Mouse (Mus musculus): Measurements from ENCODE around the gene Psen2. TPM values are rescaled to one million over a fixed set of nuclear protein-coding genes. Genes with fewer than 3 reads are reported as not detected.

The Psen2 gene
- polyA plus RNA-seq, 1 experiment from 2014 or later = 12.3 TPM

DNA sequence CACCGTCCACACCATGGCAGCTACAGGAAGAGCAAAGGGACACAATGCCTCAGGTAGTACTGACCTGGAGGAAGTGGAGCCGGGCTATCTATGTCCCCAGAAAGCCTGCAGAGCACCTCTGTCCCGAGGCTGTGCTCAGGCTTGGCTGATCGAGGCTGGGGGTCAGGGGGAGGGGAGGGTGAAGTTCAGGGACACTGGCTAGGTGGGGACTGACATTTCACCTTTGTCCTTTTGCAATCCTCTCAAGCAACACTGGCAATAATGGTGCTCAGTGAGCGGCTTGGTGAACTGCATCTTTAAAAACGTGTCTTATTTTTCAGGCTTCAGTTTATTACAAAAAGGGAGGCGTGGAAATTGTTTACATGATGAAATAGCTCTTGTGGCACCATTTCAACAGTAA lies 33.3 kb downstream of the Psen2 start:
- Histone ChIP-seq H3K4me2 (replicated peaks; ENCODE audit: low read depth) (no peak overlapping the region), H3K36me3 (ENCODE audit: control insufficient read depth, insufficient read depth) (peaks cover 15% of the 10 kb centered on the region; the same call in 1 of the 2 replicates), H3K27me3 (replicated peaks; ENCODE audit: control insufficient read depth, insufficient read depth, low read length) (no peaks in the 10 kb centered on the region), H3K9me3 (ENCODE audit: control insufficient read depth) (peaks cover 4% of the 10 kb centered on the region; the same call in 1 of the 2 replicates), H3K4me1 (replicated peaks; ENCODE audit: control insufficient read depth, insufficient read depth, low read length) (0 out of 2 replicates have a peak, but pooled peaks cover 3% of the 10 kb centered on the region), H3K9ac (ENCODE audit: low read depth, low read length) (no peak overlapping the region), H3K4me3 (ENCODE audit: low read depth, low read length) (no peak overlapping the region), H3K27ac (ENCODE audit: low read depth, low read length) (no peak overlapping the region)
- WGBS = 59% methylated on average over 7 of the region's 7 CpGs
- no peak for TF ChIP-seq CTCF (IDR thresholded peaks at IDR 0.05; ENCODE audit: low read depth)
- no peak for ATAC-seq

DNA sequence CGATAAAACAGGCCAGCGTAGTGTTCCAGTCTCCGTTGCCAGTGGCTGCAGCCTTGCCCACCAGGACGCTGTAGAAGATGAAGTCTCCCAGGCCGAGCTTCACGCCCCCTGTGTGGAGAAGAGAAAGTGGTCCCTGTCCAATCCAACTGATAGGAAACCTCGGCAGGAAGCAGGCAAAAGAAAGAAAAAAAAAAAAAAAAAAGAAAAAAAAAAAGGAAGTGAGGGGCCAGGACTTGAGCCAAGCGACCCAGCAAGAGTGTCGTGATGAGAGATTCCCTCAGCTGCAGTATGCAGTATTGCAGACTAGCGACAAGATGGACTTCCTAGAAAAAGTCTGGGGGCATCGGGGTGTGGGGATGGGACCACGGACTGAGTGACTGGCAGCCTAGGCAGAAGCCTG lies 34.4 kb downstream of the Psen2 start:
- no peak overlapping the region for H3K4me2 ChIP-seq (replicated peaks; ENCODE audit: low read depth)
- no peak for TF ChIP-seq CTCF (IDR thresholded peaks at IDR 0.05; ENCODE audit: low read depth)
- H3K4me3 ChIP-seq (ENCODE audit: low read depth, low read length) = no peak overlapping the region
- peaks cover 4% of the 10 kb centered on the region; the same call in 1 of the 2 replicates for H3K9me3 ChIP-seq (ENCODE audit: control insufficient read depth)
- 0 out of 2 replicates have a peak, but pooled peaks cover 3% of the 10 kb centered on the region for H3K4me1 ChIP-seq (replicated peaks; ENCODE audit: control insufficient read depth, insufficient read depth, low read length)
- no peak overlapping the region for H3K27ac ChIP-seq (ENCODE audit: low read depth, low read length)
- no peak overlapping the region for H3K9ac ChIP-seq (ENCODE audit: low read depth, low read length)
- H3K36me3 ChIP-seq (ENCODE audit: control insufficient read depth, insufficient read depth) = peaks cover 14% of the 10 kb centered on the region; the same call in 1 of the 2 replicates
- ATAC-seq = no peak
- WGBS = 75% methylated on average over 12 of the region's 12 CpGs
- H3K27me3 ChIP-seq (replicated peaks; ENCODE audit: control insufficient read depth, insufficient read depth, low read length) = no peaks in the 10 kb centered on the region

DNA sequence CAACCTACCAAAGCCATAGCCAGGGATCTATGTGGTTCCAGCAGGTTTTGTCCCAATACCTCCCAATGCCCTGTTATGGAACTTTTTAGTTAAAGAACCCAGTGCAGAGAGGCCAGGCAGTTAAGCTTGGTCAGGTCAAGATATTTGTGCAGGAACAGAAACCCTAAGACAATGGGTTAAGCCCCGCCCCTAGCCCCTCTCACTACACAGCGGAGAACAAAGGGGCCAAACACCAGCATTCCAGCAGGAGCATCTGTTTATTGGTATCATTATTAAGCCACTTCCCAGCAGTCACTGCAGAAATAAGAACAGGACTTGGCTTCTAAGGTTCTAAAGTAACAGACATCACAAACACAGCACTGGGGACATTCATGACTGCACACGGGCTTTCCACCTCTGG lies 36.5 kb downstream of the Psen2 start:
- H3K9me3 ChIP-seq (ENCODE audit: control insufficient read depth) = peaks cover 4% of the 10 kb centered on the region; the same call in 1 of the 2 replicates
- no peaks in the 10 kb centered on the region for H3K27me3 ChIP-seq (replicated peaks; ENCODE audit: control insufficient read depth, insufficient read depth, low read length)
- ATAC-seq = no peak
- 0 out of 2 replicates have a peak, but pooled peaks cover 3% of the 10 kb centered on the region for H3K4me1 ChIP-seq (replicated peaks; ENCODE audit: control insufficient read depth, insufficient read depth, low read length)
- no peak for TF ChIP-seq CTCF (IDR thresholded peaks at IDR 0.05; ENCODE audit: low read depth)
- H3K27ac ChIP-seq (ENCODE audit: low read depth, low read length) = 0 out of 2 replicates have a peak overlapping the region, but pooled peaks have one; percentile 81
- H3K4me3 ChIP-seq (ENCODE audit: low read depth, low read length) = no peak overlapping the region
- WGBS = 80% methylated on average over 3 of the region's 3 CpGs
- no peak overlapping the region; the same call in 1 of the 2 replicates for H3K4me2 ChIP-seq (replicated peaks; ENCODE audit: low read depth)
- no peak overlapping the region for H3K9ac ChIP-seq (ENCODE audit: low read depth, low read length)
- no peaks in the 10 kb centered on the region for H3K36me3 ChIP-seq (ENCODE audit: control insufficient read depth, insufficient read depth)

DNA sequence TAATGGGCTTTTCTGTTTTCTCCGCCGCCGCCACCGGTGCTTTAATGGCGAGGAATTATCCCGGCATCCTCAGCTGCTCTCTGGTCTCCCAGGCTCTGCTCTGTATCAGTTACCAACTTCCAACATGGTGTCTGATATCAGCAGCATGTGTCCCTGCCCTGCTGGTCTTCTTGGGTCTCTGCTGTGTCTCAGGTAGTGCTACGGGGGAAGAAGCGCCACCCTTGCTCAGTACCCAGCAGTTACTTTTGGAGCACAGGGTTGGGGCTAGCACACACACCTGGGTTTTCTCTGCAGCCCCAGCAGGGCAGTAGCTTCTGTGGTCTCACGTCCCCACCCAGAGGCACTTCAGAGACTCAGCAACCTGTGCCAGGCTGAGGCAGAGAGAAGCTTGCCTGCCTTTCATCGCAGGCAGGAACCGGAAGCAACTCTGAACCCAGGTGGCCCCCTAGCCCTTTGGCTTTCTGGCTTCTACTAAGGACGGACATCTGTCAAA lies 37.0 kb downstream of the Psen2 start:
- TF ChIP-seq CTCF (IDR thresholded peaks at IDR 0.05; ENCODE audit: low read depth) = peak; percentile 56
- peak overlapping the region; percentile 45; the same call in 1 of the 2 replicates for H3K9ac ChIP-seq (ENCODE audit: low read depth, low read length)
- peak overlapping the region; percentile 43 for H3K4me3 ChIP-seq (ENCODE audit: low read depth, low read length)
- H3K27me3 ChIP-seq (replicated peaks; ENCODE audit: control insufficient read depth, insufficient read depth, low read length) = no peaks in the 10 kb centered on the region
- peak overlapping the region; percentile 81 for H3K27ac ChIP-seq (ENCODE audit: low read depth, low read length)
- 5% methylated on average over 12 of the region's 12 CpGs for WGBS
- peak overlapping the region; percentile 68 for H3K4me2 ChIP-seq (replicated peaks; ENCODE audit: low read depth)
- 0 out of 2 replicates have a peak, but pooled peaks cover 3% of the 10 kb centered on the region for H3K4me1 ChIP-seq (replicated peaks; ENCODE audit: control insufficient read depth, insufficient read depth, low read length)
- H3K36me3 ChIP-seq (ENCODE audit: control insufficient read depth, insufficient read depth) = no peaks in the 10 kb centered on the region
- peak; percentile 57 for ATAC-seq
- peaks cover 4% of the 10 kb centered on the region; the same call in 1 of the 2 replicates for H3K9me3 ChIP-seq (ENCODE audit: control insufficient read depth)

DNA sequence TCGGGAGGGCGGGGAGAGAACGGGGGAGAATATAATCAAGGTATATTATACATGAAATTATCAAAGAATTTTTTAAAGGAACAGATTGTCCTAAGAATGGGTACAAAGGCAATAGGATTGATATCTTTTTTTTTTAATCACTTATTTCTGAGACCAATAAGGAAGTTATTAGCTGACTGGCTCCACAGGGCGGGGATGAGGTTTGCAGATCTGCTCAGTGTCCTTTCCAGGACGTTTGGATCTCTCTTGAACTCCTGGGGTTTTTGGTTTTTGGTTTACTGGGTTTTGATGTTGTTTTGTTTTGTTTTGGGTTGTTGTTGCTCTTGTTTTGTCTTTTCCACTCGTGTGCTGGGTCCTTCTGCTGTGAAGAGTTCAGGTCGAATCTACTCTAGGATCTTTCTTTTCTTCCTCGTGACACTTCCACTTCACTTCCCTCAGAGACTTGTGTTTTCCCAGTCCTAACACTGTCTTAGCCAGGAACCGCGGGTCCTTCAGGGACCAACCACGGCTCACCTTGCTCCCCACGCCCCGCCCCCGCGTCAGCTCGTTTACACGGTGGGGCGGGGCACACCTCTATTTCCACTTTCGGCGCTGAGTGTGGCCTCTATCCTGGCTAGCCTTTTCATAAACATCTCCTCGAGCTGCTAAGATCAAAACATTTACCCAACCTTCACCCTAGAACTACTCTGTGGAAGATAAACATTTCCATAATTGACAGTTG lies 37.6 kb downstream of the Psen2 start:
- 0 out of 2 replicates have a peak, but pooled peaks cover 3% of the 10 kb centered on the region for H3K4me1 ChIP-seq (replicated peaks; ENCODE audit: control insufficient read depth, insufficient read depth, low read length)
- TF ChIP-seq CTCF (IDR thresholded peaks at IDR 0.05; ENCODE audit: low read depth) = no peak
- peaks cover 4% of the 10 kb centered on the region; the same call in 1 of the 2 replicates for H3K9me3 ChIP-seq (ENCODE audit: control insufficient read depth)
- H3K4me2 ChIP-seq (replicated peaks; ENCODE audit: low read depth) = peak overlapping the region; percentile 68
- ATAC-seq = peak; percentile 96
- peak overlapping the region; percentile 43 for H3K4me3 ChIP-seq (ENCODE audit: low read depth, low read length)
- peak overlapping the region; percentile 81 for H3K27ac ChIP-seq (ENCODE audit: low read depth, low read length)
- peak overlapping the region; percentile 45 for H3K9ac ChIP-seq (ENCODE audit: low read depth, low read length)
- 7% methylated on average over 21 of the region's 21 CpGs for WGBS
- no peaks in the 10 kb centered on the region for H3K36me3 ChIP-seq (ENCODE audit: control insufficient read depth, insufficient read depth)
- H3K27me3 ChIP-seq (replicated peaks; ENCODE audit: control insufficient read depth, insufficient read depth, low read length) = no peaks in the 10 kb centered on the region

GRCm38 (mm10) chr1:180222007-180222406 lies 41.2 kb downstream of the Psen2 start:
- H3K27me3 ChIP-seq (replicated peaks; ENCODE audit: control insufficient read depth, insufficient read depth, low read length) = no peaks in the 10 kb centered on the region
- TF ChIP-seq CTCF (IDR thresholded peaks at IDR 0.05; ENCODE audit: low read depth) = no peak
- H3K4me2 ChIP-seq (replicated peaks; ENCODE audit: low read depth) = no peak overlapping the region
- 72% methylated on average over 1 of the region's 1 CpGs for WGBS
- H3K36me3 ChIP-seq (ENCODE audit: control insufficient read depth, insufficient read depth) = no peaks in the 10 kb centered on the region
- no peak overlapping the region for H3K27ac ChIP-seq (ENCODE audit: low read depth, low read length)
- 0 out of 2 replicates have a peak, but pooled peaks cover 3% of the 10 kb centered on the region for H3K4me1 ChIP-seq (replicated peaks; ENCODE audit: control insufficient read depth, insufficient read depth, low read length)
- no peak overlapping the region for H3K9ac ChIP-seq (ENCODE audit: low read depth, low read length)
- no peak for ATAC-seq
- H3K9me3 ChIP-seq (ENCODE audit: control insufficient read depth) = no peaks in the 10 kb centered on the region
- no peak overlapping the region for H3K4me3 ChIP-seq (ENCODE audit: low read depth, low read length)

Measured in intestine, postnatal 0 days (tissue).